Mouse (Mus musculus) cerebellum, adult 2 months (tissue): Measurements from ENCODE around the gene Slc37a2.

Experiments used
- CTCF ChIP-seq: fragments of 200-500 bp; IDR thresholded peaks from 2 replicates; pipeline ENCODE4 v1.5.1; 2011; ENCODE audit warnings: low read depth, mild to moderate bottlenecking, control low read depth, low read length, moderate library complexity, borderline replicate concordance; ENCODE audit not compliant: insufficient read depth
- POLR2A ChIP-seq: fragments of 200-500 bp; IDR thresholded peaks from 2 replicates; pipeline ENCODE4 v1.6.1; 2011; ENCODE audit warnings: low read length, control low read depth, borderline replicate concordance; ENCODE audit not compliant: insufficient read depth

GRCm38 (mm10) chr9:37266622-37267021 lies 11.1 kb upstream of the Slc37a2 start:
- no peak for TF ChIP-seq CTCF
- TF ChIP-seq POLR2A: no peak
